Mouse (Mus musculus) liver, embryonic 14.5 days (tissue): ENCODE measurements at regions not wholly inside any gene's neighbourhood (a gene's known extent, or its start where the extent isn't known, plus 50 kb on each side); places are given as distances from the start of the nearest gene placed in this dataset.

Experiments
- ATAC-seq: fragments of 200-750 bp; cut with Nextera tagmentation; 2 replicates; pipeline ENCODE4 v1.8.0; 2017; ENCODE audit warnings: moderate number of reproducible peaks, mild to moderate bottlenecking, moderate library complexity; ENCODE audit not compliant: insufficient read depth
- DNase-seq, 3 experiments: peaks; one replicate each; pipeline ENCODE4 v3.0.0-alpha.2; 2012 to 2013; ENCODE audit warnings: low read depth in 3 of 3, low spot score in 3 of 3
- H3K27ac ChIP-seq: fragments of 300-500 bp; sonication (generic); 2 replicates; pipeline ENCODE4 v1.5.1; 2014; ENCODE audit warnings: moderate library complexity, mild to moderate bottlenecking, control low read depth, inconsistent platforms
- H3K27me3 ChIP-seq: fragments of 300-500 bp; sonication (generic); 2 replicates; pipeline ENCODE4 v1.6.1; 2014; ENCODE audit warnings: mild to moderate bottlenecking, low read length, moderate library complexity; ENCODE audit not compliant: control insufficient read depth, insufficient read depth
- H3K36me3 ChIP-seq: fragments of 300-500 bp; sonication (generic); replicated peaks from 2 replicates; pipeline ENCODE4 v1.6.1; 2014; ENCODE audit warnings: low read depth; ENCODE audit not compliant: control insufficient read depth, insufficient read depth
- H3K4me1 ChIP-seq, 2 experiments: fragments of 200-500 bp in 1 of 2; fragments of 300-500 bp in 1 of 2; sonication (generic) in 1 of 2; replicated peaks; 2 replicates each; pipeline ENCODE4 v1.6.1; 2012 to 2014; ENCODE audit warnings: antibody characterized with exemption in 1 of 2, inconsistent platforms in 1 of 2, low read length in 1 of 2; ENCODE audit not compliant: control insufficient read depth in 2 of 2, insufficient read depth in 2 of 2
- H3K4me2 ChIP-seq: fragments of 300-500 bp; sonication (generic); 2 replicates; pipeline ENCODE4 v1.6.1; 2014; ENCODE audit warnings: low read depth, mild to moderate bottlenecking, control low read depth, moderate library complexity
- H3K4me3 ChIP-seq, 2 experiments: fragments of 200-500 bp in 1 of 2; fragments of 300-500 bp in 1 of 2; sonication (generic) in 1 of 2; 2 replicates each; pipeline ENCODE4 v1.5.1; 2012 to 2014; ENCODE audit warnings: low read depth in 2 of 2, low read length in 2 of 2, mild to moderate bottlenecking in 2 of 2, control low read depth in 1 of 2, inconsistent platforms in 1 of 2, moderate library complexity in 1 of 2; ENCODE audit not compliant: insufficient read depth in 1 of 2
- H3K9ac ChIP-seq: fragments of 300-500 bp; sonication (generic); replicated peaks from 2 replicates; pipeline ENCODE4 v1.6.1; 2014; ENCODE audit warnings: mild to moderate bottlenecking, control low read depth, moderate library complexity
- H3K9me3 ChIP-seq: fragments of 300-500 bp; sonication (generic); 2 replicates; pipeline ENCODE4 v1.6.1; 2016; ENCODE audit warnings: low read length, mixed read lengths; ENCODE audit not compliant: control insufficient read depth
- CTCF ChIP-seq: IDR thresholded peaks from 2 replicates; pipeline ENCODE4 v1.5.1; 2016; ENCODE audit warnings: antibody characterized with exemption, low read depth, control low read depth
- EP300 ChIP-seq: IDR thresholded peaks from 2 replicates; pipeline ENCODE4 v1.6.1; 2016; ENCODE audit warnings: antibody characterized with exemption, low read depth
- WGBS: fragments of 180-500 bp; shearing (Covaris S2); extraction: QIAGEN DNeasy Blood & Tissue Kit; methylation state at CpG from one replicate; pipeline ENCODE4 v1.1.7; 2014; ENCODE audit not compliant: insufficient replicate concordance; 5-methylcytosine and 5-hydroxymethylcytosine counted together

DNA sequence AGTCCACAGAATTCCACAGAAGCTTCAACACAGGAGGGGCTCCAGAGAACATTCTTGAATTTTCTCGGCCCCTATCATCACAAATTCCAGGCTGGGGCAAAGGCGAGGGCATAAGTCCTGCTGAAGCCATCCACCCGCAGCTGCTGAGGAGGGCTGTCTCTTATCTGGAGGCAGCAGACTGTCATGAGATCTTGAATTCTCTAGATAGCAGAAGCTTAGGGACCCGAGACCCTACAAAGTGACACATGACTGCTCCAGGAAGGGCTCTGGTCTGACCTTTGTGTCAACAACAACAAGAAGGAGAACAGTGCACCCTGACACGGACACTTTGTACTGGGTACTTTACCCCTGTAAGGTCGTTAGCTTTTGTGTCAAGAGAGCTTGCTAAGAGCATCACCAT, 57.2 kb downstream of the Lao1 start:
- peak; percentile 88 to 95 (median 91) for DNase-seq
- TF ChIP-seq EP300 (peak; percentile 97), CTCF (no peak)
- Histone ChIP-seq H3K9me3 (no peaks in the 10 kb centered on the region), H3K4me1 (peaks cover 55 to 62% of the 10 kb centered on the region in 2 experiments), H3K9ac (peak overlapping the region; percentile 85), H3K36me3 (no peaks in the 10 kb centered on the region), H3K27me3 (no peaks in the 10 kb centered on the region), H3K4me2 (peak overlapping the region; percentile 73), H3K4me3 (peak overlapping the region in 1 of 2 experiments; percentile 26; a peak in 2 of 4 replicates), H3K27ac (peak overlapping the region; percentile 99)
- WGBS, result 6% methylated on average over 6 of the region's 6 CpGs
- ATAC-seq, result peak; percentile 93

GRCm38 (mm10) chr4:119019013-119019781, 57.8 kb downstream of the Lao1 start:
- peak; percentile 56 to 63 (median 60) for DNase-seq
- 24% methylated on average over 12 of the region's 12 CpGs for WGBS
- Histone ChIP-seq H3K27me3 (no peaks in the 10 kb centered on the region), H3K27ac (peak overlapping the region; percentile 99), H3K4me1 (peaks cover 55 to 62% of the 10 kb centered on the region in 2 experiments), H3K9me3 (no peaks in the 10 kb centered on the region), H3K4me3 (peak overlapping the region in 1 of 2 experiments; percentile 26; a peak in 3 of 4 replicates), H3K4me2 (peak overlapping the region; percentile 73), H3K36me3 (no peaks in the 10 kb centered on the region), H3K9ac (peak overlapping the region; percentile 85)
- peak; percentile 72 for ATAC-seq
- TF ChIP-seq CTCF, result peak; percentile 23; the same call in 1 of the 2 replicates
- peak; percentile 64 for TF ChIP-seq EP300

GRCm38 (mm10) chr4:119022338-119022737, 61.0 kb downstream of the Lao1 start:
- Histone ChIP-seq H3K27ac (no peak overlapping the region), H3K27me3 (0 out of 2 replicates have a peak, but pooled peaks cover 3% of the 10 kb centered on the region), H3K4me1 (peaks cover 52 to 62% of the 10 kb centered on the region in 2 experiments), H3K4me3 (no peak overlapping the region), H3K36me3 (no peaks in the 10 kb centered on the region), H3K9ac (peak overlapping the region; percentile 31), H3K4me2 (no peak overlapping the region), H3K9me3 (no peaks in the 10 kb centered on the region)
- TF ChIP-seq EP300 (no peak), CTCF (no peak)
- ATAC-seq, result no peak
- 36% methylated on average over 6 of the region's 6 CpGs for WGBS
- no peak for DNase-seq

DNA sequence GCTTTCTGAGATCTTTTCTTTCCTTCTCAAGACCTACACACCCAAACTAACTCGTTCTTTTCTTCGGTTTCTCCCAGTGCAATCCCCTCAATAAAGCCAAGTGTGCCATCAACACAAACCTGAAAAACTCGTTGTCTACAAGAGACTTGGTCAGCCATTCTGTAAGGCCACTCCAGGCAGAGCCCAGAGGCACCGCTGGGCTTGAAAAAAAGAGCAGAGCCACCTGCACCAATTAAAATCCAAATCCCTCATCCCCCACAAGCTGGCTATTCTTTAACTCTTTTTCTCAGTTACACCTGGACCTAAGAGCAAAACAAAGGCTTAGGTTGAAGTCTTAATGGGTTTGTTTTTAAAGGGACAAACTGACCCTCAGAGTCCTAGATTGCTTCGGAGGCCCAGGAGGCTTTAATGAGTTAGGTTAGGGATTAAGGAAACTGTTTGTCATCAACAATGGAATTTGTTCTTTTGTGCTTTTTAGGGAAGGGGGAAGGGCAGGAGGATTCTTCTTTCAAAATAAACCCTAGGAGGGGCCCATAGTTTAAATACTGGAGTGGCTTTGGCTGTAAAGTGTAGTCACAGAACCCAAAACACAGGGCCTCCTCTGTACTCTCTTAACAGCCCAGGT, 65.0 kb downstream of the Lao1 start:
- no peak for TF ChIP-seq EP300
- no peak for TF ChIP-seq CTCF
- peak overlapping the region; percentile 98 for H3K27ac ChIP-seq
- ATAC-seq, result no peak
- no peaks in the 10 kb centered on the region for H3K9me3 ChIP-seq
- no peak overlapping the region; the same call in 1 of the 2 replicates for H3K4me2 ChIP-seq
- H3K4me1 ChIP-seq, result peaks cover 56 to 66% of the 10 kb centered on the region in 2 experiments
- H3K9ac ChIP-seq, result peak overlapping the region; percentile 75
- DNase-seq, result no peak
- no peak overlapping the region for H3K4me3 ChIP-seq
- WGBS, result 54% methylated on average over 5 of the region's 5 CpGs
- no peaks in the 10 kb centered on the region for H3K36me3 ChIP-seq
- 0 out of 2 replicates have a peak, but pooled peaks cover 3% of the 10 kb centered on the region for H3K27me3 ChIP-seq

DNA sequence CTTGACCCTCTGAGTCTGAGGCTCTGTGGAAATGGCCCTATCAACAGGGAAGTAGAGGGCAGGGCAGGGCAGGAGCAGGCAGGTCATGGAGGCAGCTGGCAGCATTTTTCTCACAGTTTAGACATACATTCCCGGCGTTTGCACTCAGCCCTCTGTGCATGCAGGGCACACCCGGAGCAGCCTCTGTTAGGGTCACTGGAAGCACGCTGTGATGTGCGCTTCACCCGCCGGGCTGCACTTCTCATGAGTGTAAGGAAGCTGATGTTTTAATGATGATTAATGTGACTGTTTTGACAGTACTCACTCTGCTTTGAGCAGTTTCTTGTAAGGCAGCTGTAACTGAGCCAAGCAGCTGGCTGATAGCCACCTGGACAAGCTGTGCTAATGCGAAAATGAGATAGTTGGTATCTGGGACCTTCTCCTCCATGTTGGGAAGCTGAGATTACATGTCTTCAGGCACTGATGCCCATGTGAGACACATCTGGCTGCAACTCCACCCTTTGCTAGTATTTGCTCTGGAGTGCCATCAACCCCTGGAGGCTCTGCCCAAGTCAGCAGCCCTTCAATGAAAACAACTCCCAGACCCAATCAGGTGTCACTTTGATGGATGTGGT, 66.9 kb downstream of the Lao1 start:
- ATAC-seq (peak; percentile 95), DNase-seq (peak; percentile 94 to 95 (median 95))
- peaks cover 63 to 75% of the 10 kb centered on the region in 2 experiments for H3K4me1 ChIP-seq
- H3K9me3 ChIP-seq, result no peaks in the 10 kb centered on the region
- TF ChIP-seq EP300 (peak; percentile 100), CTCF (peak; percentile 57)
- 0 out of 2 replicates have a peak, but pooled peaks cover 3% of the 10 kb centered on the region for H3K27me3 ChIP-seq
- peak overlapping the region; percentile 98 for H3K27ac ChIP-seq
- WGBS, result 22% methylated on average over 8 of the region's 8 CpGs
- H3K36me3 ChIP-seq, result no peaks in the 10 kb centered on the region
- H3K4me3 ChIP-seq, result peak overlapping the region; percentile 28 to 31
- peak overlapping the region; percentile 75 for H3K9ac ChIP-seq
- H3K4me2 ChIP-seq, result peak overlapping the region; percentile 59
